Mouse (Mus musculus) hindbrain, postnatal 0 days (tissue): Measurements from ENCODE around the gene Tubb4a. TPM values are rescaled to one million over a fixed set of nuclear protein-coding genes. Genes with fewer than 3 reads are reported as not detected.

Experiments
- ATAC-seq: fragments of 200-750 bp; cut with Nextera tagmentation; 2 replicates; pipeline ENCODE4 v1.8.0; 2017; ENCODE audit warnings: mild to moderate bottlenecking, moderate TSS enrichment, moderate library complexity
- DNase-seq: peaks from one replicate; pipeline ENCODE4 v3.0.0-alpha.2; 2015; ENCODE audit warnings: low spot score
- H3K27ac ChIP-seq: fragments of 300-500 bp; sonication (generic); 2 replicates; pipeline ENCODE4 v1.5.1; 2014; ENCODE audit warnings: mild to moderate bottlenecking
- H3K27me3 ChIP-seq: fragments of 300-500 bp; sonication (generic); 2 replicates; pipeline ENCODE4 v1.6.1; 2014; ENCODE audit warnings: low read length, mixed read lengths; ENCODE audit not compliant: insufficient read depth
- H3K36me3 ChIP-seq: fragments of 300-500 bp; sonication (generic); 2 replicates; pipeline ENCODE4 v1.6.1; 2014; ENCODE audit warnings: low read length, mixed read lengths; ENCODE audit not compliant: insufficient read depth
- H3K4me1 ChIP-seq: fragments of 300-500 bp; sonication (generic); 2 replicates; pipeline ENCODE4 v1.6.1; 2014; ENCODE audit warnings: antibody characterized with exemption, low read length, mixed read lengths; ENCODE audit not compliant: insufficient read depth
- H3K4me2 ChIP-seq: fragments of 300-500 bp; sonication (generic); 2 replicates; pipeline ENCODE4 v1.6.1; 2014; ENCODE audit warnings: low read depth, mild to moderate bottlenecking, low read length, moderate library complexity, mixed read lengths
- H3K4me3 ChIP-seq: fragments of 300-500 bp; sonication (generic); 2 replicates; pipeline ENCODE4 v1.5.1; 2014; ENCODE audit warnings: low read length
- H3K9ac ChIP-seq: fragments of 300-500 bp; sonication (generic); replicated peaks from 2 replicates; pipeline ENCODE4 v1.6.1; 2014; ENCODE audit warnings: mild to moderate bottlenecking, low read length, moderate library complexity, mixed read lengths
- H3K9me3 ChIP-seq: fragments of 300-500 bp; sonication (generic); 2 replicates; pipeline ENCODE4 v1.6.1; 2016; ENCODE audit warnings: low read length, mixed read lengths
- CTCF ChIP-seq: IDR thresholded peaks from 2 replicates; pipeline ENCODE4 v1.5.1; 2016; ENCODE audit warnings: antibody characterized with exemption, control low read depth, low read depth
- WGBS: fragments of 180-500 bp; shearing (Covaris S2); extraction: QIAGEN DNeasy Blood & Tissue Kit; methylation state at CpG from one replicate; pipeline ENCODE4 v1.1.7; 2014; 5-methylcytosine and 5-hydroxymethylcytosine counted together
- polyA plus RNA-seq: library from polyadenylated mRNA; unstranded; fragments of >200 nt; fragmentation: Nextera tagmentation; extraction: Ambion mirVana; gene quantifications from 2 replicates; pipeline ENCODE4 v1.2.1, GENCODE M21; 2015
- total RNA-seq: library from RNA; depleted of rRNA; stranded (reverse); fragments of >200 nt; gene quantifications from 2 replicates; pipeline ENCODE4 v1.2.3, GENCODE M21; 2014

The Tubb4a gene
- total and polyA plus RNA-seq, 2 experiments from 2014 or later: 209 to 346 TPM

DNA sequence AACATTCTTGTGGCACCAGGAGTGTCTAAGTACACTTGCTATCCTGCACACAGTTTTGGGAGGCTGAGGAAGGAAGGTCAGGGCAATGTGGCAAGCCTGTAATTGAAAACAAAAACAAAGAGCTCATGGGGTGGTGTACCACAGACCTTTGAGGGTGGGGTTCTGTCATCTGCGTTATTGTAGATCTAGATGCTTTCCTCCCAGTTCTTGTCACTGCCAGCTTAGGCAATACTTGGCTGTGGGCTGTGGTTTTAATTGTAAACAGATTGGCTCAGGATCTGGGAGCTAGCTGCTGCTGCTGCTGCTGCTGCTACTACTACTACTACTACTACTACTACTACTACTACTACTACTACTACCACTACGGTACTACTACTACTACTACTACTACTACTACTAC lies 14.7 kb upstream of the Tubb4a start:
- no peak for ATAC-seq
- Histone ChIP-seq H3K27ac (no peak overlapping the region), H3K27me3 (no peaks in the 10 kb centered on the region), H3K4me1 (0 out of 2 replicates have a peak, but pooled peaks cover 4% of the 10 kb centered on the region), H3K4me2 (no peak overlapping the region), H3K9me3 (no peaks in the 10 kb centered on the region), H3K4me3 (no peak overlapping the region), H3K36me3 (no peaks in the 10 kb centered on the region), H3K9ac (no peak overlapping the region)
- WGBS: 93% methylated on average over 2 of the region's 2 CpGs
- no peak for DNase-seq
- TF ChIP-seq CTCF: no peak

DNA sequence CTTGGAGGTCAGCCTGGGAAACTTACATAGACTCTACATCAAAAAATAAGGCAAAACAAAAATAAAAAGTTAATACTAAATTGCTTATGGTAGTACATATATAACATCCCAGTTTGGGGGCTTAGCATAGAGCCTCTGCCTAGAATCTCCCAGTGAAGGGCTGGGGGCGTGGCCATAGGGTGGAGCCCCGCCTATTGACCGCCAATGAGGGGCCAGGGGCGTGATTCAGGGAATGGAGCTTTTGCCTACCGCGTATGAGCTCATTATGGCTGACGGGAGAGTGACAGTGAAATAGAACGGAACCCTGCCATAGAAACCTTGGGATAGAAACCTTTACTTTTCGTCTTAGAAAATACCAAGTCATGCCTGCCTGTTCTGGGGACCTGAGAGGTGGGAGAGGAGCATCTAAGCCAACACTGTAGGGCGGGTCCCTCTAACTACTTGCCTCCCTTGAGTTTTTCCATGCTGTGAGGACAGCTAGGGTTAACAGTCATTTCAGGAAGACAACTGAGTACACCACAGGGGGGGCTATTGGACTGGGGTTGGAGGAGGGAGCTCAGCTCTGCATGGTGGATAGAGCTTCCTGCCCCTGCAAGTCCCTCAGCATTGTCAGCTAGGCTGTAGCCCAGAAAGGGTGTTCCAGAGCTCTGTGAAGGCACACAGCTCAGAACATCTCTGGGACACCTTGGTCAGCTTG lies 12.2 kb upstream of the Tubb4a start:
- peaks cover 4% of the 10 kb centered on the region; the same call in 1 of the 2 replicates for H3K4me1 ChIP-seq
- no peak for TF ChIP-seq CTCF
- H3K4me2 ChIP-seq: 0 out of 2 replicates have a peak overlapping the region, but pooled peaks have one; percentile 8
- H3K36me3 ChIP-seq: no peaks in the 10 kb centered on the region
- no peak for ATAC-seq
- H3K4me3 ChIP-seq: no peak overlapping the region
- H3K9ac ChIP-seq: no peak overlapping the region
- DNase-seq: peak; percentile 33
- 10% methylated on average over 10 of the region's 10 CpGs for WGBS
- H3K27ac ChIP-seq: no peak overlapping the region
- H3K9me3 ChIP-seq: no peaks in the 10 kb centered on the region
- no peaks in the 10 kb centered on the region for H3K27me3 ChIP-seq

DNA sequence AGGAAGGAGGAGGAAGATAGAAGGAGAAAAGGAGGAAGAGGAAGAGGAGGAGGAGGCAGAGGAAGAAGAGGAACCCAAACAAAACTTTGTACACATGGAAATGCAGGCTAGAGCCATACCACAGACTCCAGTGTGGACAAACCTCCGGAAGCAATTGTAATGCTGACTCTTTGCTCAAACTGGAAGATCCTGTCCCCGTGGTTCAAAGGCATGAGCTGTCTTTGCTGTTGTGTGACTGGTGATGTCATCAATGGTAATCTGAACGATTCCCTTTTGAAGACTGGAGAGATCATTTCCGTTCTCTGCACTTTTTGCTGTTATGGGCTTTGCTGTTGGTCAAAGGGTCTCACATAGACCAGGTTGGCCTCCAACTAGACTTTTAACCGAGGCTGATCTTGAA lies 10.7 kb upstream of the Tubb4a start:
- Histone ChIP-seq H3K27ac (no peak overlapping the region), H3K27me3 (no peaks in the 10 kb centered on the region), H3K9ac (no peak overlapping the region), H3K36me3 (no peaks in the 10 kb centered on the region), H3K4me3 (no peak overlapping the region), H3K9me3 (no peaks in the 10 kb centered on the region), H3K4me2 (no peak overlapping the region), H3K4me1 (no peaks in the 10 kb centered on the region; the same call in 1 of the 2 replicates)
- ATAC-seq (no peak), DNase-seq (no peak)
- no peak for TF ChIP-seq CTCF
- 80% methylated on average over 5 of the region's 5 CpGs for WGBS

DNA sequence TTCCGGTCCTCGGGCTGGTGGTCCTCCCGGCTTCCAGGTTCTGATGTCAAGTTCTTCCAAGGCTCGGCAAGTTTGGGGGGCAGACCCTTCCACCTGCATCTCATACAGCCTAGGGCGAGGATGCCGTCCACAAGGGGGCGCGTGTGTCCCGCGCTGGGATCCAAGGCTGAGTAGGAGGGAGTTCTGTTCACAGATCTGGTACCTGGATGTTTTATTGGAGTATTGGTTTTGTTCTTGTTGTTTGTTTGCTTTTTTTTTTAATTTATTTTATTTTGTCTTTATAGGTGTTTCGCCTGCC lies 9.0 kb upstream of the Tubb4a start:
- Histone ChIP-seq H3K4me3 (peak overlapping the region; percentile 26), H3K27ac (no peak overlapping the region), H3K4me1 (no peaks in the 10 kb centered on the region; the same call in 1 of the 2 replicates), H3K9me3 (no peaks in the 10 kb centered on the region), H3K9ac (no peak overlapping the region), H3K36me3 (no peaks in the 10 kb centered on the region), H3K27me3 (no peaks in the 10 kb centered on the region), H3K4me2 (peak overlapping the region; percentile 55)
- 2% methylated on average over 11 of the region's 11 CpGs for WGBS
- DNase-seq (peak; percentile 82), ATAC-seq (peak; percentile 78)
- TF ChIP-seq CTCF: peak; percentile 96

DNA sequence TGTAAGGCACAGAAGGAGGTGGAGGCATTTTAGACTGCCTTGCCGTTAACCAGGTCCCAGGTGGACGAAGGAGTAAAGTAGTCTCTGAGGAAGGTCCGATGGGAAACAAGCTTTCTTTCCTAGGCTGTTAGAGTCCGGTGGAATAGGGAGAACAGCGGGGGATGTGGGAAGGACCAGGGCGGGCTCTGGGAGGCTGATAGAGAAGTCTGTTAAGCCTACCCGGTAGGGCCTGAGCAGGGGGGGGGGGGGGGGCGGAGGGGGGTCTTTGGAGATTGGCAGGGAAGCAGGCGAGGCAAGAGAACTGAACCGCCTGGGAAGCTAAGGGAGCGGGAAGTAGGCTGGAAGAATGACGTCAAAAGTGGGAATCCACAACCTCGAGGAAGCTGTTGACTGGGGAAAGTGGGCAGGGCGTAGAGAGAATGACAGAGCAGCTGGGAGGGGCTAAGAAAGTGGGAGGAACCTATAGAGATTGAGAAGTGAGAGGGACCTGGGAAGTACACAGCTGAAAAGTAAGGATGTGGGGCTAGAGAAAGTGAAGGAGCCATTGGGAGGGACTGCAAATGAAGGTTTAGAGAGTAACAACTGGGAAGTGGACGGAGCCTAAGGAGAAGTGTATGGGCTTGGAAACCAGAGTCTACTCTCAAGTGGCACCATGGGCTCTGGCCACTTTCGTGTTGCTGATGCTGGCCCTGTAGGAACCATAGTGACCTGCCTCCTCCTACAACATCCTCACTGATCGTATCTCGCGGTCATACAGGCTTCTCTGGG lies 8.5 kb upstream of the Tubb4a start:
- Histone ChIP-seq H3K4me1 (no peaks in the 10 kb centered on the region; the same call in 1 of the 2 replicates), H3K27me3 (no peaks in the 10 kb centered on the region), H3K27ac (no peak overlapping the region), H3K4me3 (peak overlapping the region; percentile 26), H3K9ac (no peak overlapping the region), H3K36me3 (no peaks in the 10 kb centered on the region), H3K9me3 (no peaks in the 10 kb centered on the region), H3K4me2 (peak overlapping the region; percentile 55)
- DNase-seq: peak; percentile 59
- no peak for TF ChIP-seq CTCF
- 3% methylated on average over 18 of the region's 19 CpGs for WGBS
- peak; percentile 79 for ATAC-seq

- Histone ChIP-seq H3K27ac (no peak overlapping the region), H3K27me3 (no peaks in the 10 kb centered on the region), H3K4me1 (no peaks in the 10 kb centered on the region; the same call in 1 of the 2 replicates), H3K4me3 (no peak overlapping the region), H3K9ac (no peak overlapping the region), H3K4me2 (no peak overlapping the region), H3K9me3 (no peaks in the 10 kb centered on the region), H3K36me3 (no peaks in the 10 kb centered on the region)
- WGBS: 94% methylated on average over 3 of the region's 3 CpGs
- DNase-seq (no peak), ATAC-seq (no peak)
- no peak for TF ChIP-seq CTCF
These were observed 6.6 kb upstream of the Tubb4a start for GRCm38 (mm10) chr17:57094222-57094621.
